Mouse (Mus musculus) adrenal gland, adult 10 weeks (tissue): ENCODE results near the gene Cdc42. TPM values are rescaled to one million over a fixed set of nuclear protein-coding genes. Genes with fewer than 3 reads are reported as not detected.

Source experiments
- polyA plus RNA-seq: library from polyadenylated mRNA; stranded (reverse); fragments of 350-450 nt; fragmentation: Illumina TruSeq; extraction: RNeasy Lipid Tissue Mini Kit (QIAGEN cat#74804); gene quantifications from one replicate; pipeline ENCODE4 v1.2.3, GENCODE M21; 2014; ENCODE audit warnings: low read depth, low replicate concordance

Gene Cdc42
- 1,817 TPM for polyA plus RNA-seq

DNA sequence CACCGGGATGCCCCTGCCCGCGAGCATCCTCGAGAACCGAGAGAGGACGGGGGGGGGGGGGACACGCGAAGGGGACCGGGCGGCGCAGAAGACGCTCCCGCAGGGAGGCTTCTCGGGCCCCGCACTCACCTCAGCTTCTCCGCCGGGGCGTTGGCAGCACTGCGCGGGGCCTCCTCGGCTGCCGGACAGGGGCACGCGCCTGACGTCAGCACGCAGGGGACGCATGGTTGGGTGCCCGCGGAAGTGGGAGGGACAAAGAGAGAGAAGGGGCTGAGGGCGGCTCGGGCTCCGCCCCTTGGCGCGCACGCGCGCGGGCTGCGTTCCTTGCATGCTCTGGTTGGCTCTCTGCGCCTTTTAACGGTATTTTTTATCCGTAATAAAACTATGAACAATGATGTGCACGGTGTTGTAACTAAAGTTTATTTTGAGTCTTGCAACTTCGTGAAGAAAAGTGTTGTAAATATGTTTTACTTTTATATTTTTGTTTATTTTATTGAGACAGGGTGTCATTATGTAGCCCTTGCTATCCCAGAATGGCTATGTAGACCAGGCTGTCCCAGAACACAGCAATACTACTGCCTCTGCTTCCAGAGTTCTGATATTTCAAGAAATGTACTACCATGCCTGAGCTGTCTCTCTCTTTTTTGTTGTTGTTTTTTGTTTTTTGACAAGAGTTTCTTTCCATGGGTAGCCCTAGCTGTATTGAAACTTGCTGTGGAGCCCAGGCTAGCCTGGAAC, at the start of gene Cdc42:
Gene Cdc42 (minus strand): TSS at position 204 of the 738 bp plus-strand sequence.

DNA sequence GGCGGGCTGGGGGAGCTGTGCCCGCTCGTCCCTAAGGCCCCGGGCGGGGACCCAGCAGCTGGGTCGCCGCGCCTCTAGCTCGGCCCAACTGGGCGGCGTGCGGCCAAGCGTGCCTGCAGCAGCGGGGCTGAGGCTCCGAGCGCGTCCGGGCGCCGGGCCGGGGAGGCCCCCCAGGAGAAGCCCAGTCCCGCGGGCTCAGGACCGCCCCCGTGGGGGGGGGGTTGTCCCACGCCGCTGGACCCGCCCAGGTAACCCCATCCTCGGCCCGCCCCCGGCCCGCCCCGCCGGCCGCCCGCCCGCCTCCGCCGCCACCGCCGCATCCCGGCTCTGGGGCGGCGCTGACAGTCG, 80.4 kb downstream of the Cdc42 start, which contains the start of gene Wnt4:
Gene Wnt4 (plus strand): TSS at position 324 of the 348 bp plus-strand sequence.

Other genes starting within 250 kb of the Cdc42 start
- 8.6 TPM for gene Wnt4, start 80.2 kb downstream of the Cdc42 start, polyA plus RNA-seq
- not detected for gene Cela3a, start 52.1 kb upstream of the Cdc42 start, polyA plus RNA-seq
- gene Cela3b, start 72.8 kb upstream of the Cdc42 start, polyA plus RNA-seq, result 0.70 TPM
- gene 1700013G24Rik, start 95.6 kb upstream of the Cdc42 start, polyA plus RNA-seq, result not detected
- 0.23 TPM for gene Hspg2, start 111.0 kb upstream of the Cdc42 start, polyA plus RNA-seq
- not detected for gene Ldlrad2, start 216.8 kb upstream of the Cdc42 start, polyA plus RNA-seq
- 89.7 TPM for gene Usp48, start 236.0 kb upstream of the Cdc42 start, polyA plus RNA-seq